Mouse (Mus musculus) CH12.LX (cell line): ENCODE measurements around the gene Gna11. TPM values are rescaled to one million over a fixed set of nuclear protein-coding genes. Genes with fewer than 3 reads are reported as not detected.

Experiments used
- DNase-seq: peaks from one replicate; pipeline ENCODE4 v3.0.0-alpha.2; 2013; ENCODE audit errors: extremely low read depth
- H3K27ac ChIP-seq: 2 replicates; pipeline ENCODE4 v1.5.1; 2012; ENCODE audit warnings: low read depth, mild to moderate bottlenecking, control low read depth, moderate library complexity; ENCODE audit not compliant: insufficient read depth
- H3K27me3 ChIP-seq: replicated peaks from 2 replicates; pipeline ENCODE3; 2012; ENCODE audit warnings: inconsistent platforms
- H3K36me3 ChIP-seq, 2 experiments: replicated peaks in 1 of 2; 2 replicates each; pipeline versions ENCODE3 to v1.6.1; 2012; ENCODE audit warnings: inconsistent platforms in 1 of 2, low read length in 1 of 2, mild to moderate bottlenecking in 1 of 2, mixed read lengths in 1 of 2, moderate library complexity in 1 of 2; ENCODE audit not compliant: control insufficient read depth in 1 of 2, insufficient read depth in 1 of 2
- H3K4me1 ChIP-seq, 2 experiments: 2 replicates each; pipeline ENCODE4 v1.6.1; 2012; ENCODE audit warnings: inconsistent platforms in 1 of 2, moderate library complexity in 1 of 2; ENCODE audit not compliant: insufficient read depth in 2 of 2, control insufficient read depth in 1 of 2
- H3K4me2 ChIP-seq: 2 replicates; pipeline ENCODE4 v1.6.1; 2012; ENCODE audit warnings: low read depth, mild to moderate bottlenecking, control low read depth; ENCODE audit not compliant: poor library complexity, insufficient read depth, severe bottlenecking
- H3K4me3 ChIP-seq, 3 experiments: fragments of 150-350 bp in 1 of 3; sonication (generic) in 1 of 3; replicated peaks in 1 of 3; 2 replicates each; pipeline versions ENCODE3 to v1.5.1; 2011 to 2012; ENCODE audit warnings: low read depth in 2 of 3, low read length in 2 of 3, mild to moderate bottlenecking in 2 of 3, moderate library complexity in 2 of 3, control low read depth in 1 of 3, improper control_type of control experiment in 1 of 3, inconsistent platforms in 1 of 3, mixed read lengths in 1 of 3; ENCODE audit not compliant: poor library complexity in 1 of 3
- H3K79me2 ChIP-seq: replicated peaks from 2 replicates; pipeline ENCODE4 v1.6.1; 2012; ENCODE audit warnings: mild to moderate bottlenecking, moderate library complexity; ENCODE audit not compliant: control insufficient read depth, poor library complexity, insufficient read depth, severe bottlenecking; ENCODE audit errors: extremely low read depth
- H3K9ac ChIP-seq: 2 replicates; pipeline ENCODE4 v1.6.1; 2012; ENCODE audit warnings: low read depth, mild to moderate bottlenecking, control low read depth, moderate library complexity; ENCODE audit not compliant: insufficient read depth
- H3K9me3 ChIP-seq: replicated peaks from 2 replicates; pipeline ENCODE3; 2012; ENCODE audit warnings: low read length, inconsistent platforms, mixed read lengths
- CTCF ChIP-seq, 2 experiments: IDR thresholded peaks in 1 of 2; conservative IDR thresholded peaks in 1 of 2; 2 replicates each; pipeline ENCODE4 v1.5.1; 2011 to 2012; ENCODE audit warnings: low read depth in 2 of 2, low read length in 2 of 2, improper control_type of control experiment in 1 of 2, inconsistent platforms in 1 of 2, mild to moderate bottlenecking in 1 of 2, moderate library complexity in 1 of 2
- ELF1 ChIP-seq: IDR thresholded peaks from 2 replicates; pipeline ENCODE4 v1.6.1; 2014; ENCODE audit warnings: low read depth, mild to moderate bottlenecking, inconsistent platforms, low read length, improper control_type of control experiment
- IRF4 ChIP-seq: IDR thresholded peaks from 2 replicates; pipeline ENCODE4 v1.6.1; 2014; ENCODE audit warnings: low read depth, mild to moderate bottlenecking, inconsistent platforms, low read length, improper control_type of control experiment
- JUN ChIP-seq: IDR thresholded peaks from 2 replicates; pipeline ENCODE4 v1.6.1; 2011; ENCODE audit warnings: low read depth, mild to moderate bottlenecking, low read length, improper control_type of control experiment, moderate library complexity; ENCODE audit not compliant: insufficient read depth
- MEF2A ChIP-seq: IDR thresholded peaks from 2 replicates; pipeline ENCODE4 v1.6.1; 2014; ENCODE audit warnings: low read depth, mild to moderate bottlenecking, inconsistent platforms, low read length, improper control_type of control experiment, borderline replicate concordance
- NELFE ChIP-seq: IDR thresholded peaks from 2 replicates; pipeline ENCODE4 v1.6.1; 2011; ENCODE audit warnings: low read depth, low read length, improper control_type of control experiment
- POLR2AphosphoS2 ChIP-seq: IDR thresholded peaks from 2 replicates; pipeline ENCODE4 v1.6.1; 2011; ENCODE audit warnings: low read depth, low read length, improper control_type of control experiment
- RAD21 ChIP-seq: IDR thresholded peaks from 2 replicates; pipeline ENCODE4 v1.6.1; 2011; ENCODE audit warnings: low read depth, mild to moderate bottlenecking, low read length, improper control_type of control experiment, moderate library complexity
- SMC3 ChIP-seq: IDR thresholded peaks from 2 replicates; pipeline ENCODE4 v1.6.1; 2011; ENCODE audit warnings: low read depth, low read length, improper control_type of control experiment
- USF2 ChIP-seq: conservative IDR thresholded peaks from 2 replicates; pipeline ENCODE4 v1.6.1; 2011; ENCODE audit warnings: low read depth, low read length, improper control_type of control experiment
- dilution Hi-C: fragments of 300-500 bp; cut with MboI; formaldehyde crosslinking; loops from 2 replicates; pipeline ENCODE4 v1.14.3; 2020; ENCODE audit warnings: low sequenced_read_pairs; ENCODE audit not compliant: extremely low pct_unique_long_range_greater_than_20kb, extremely low pct_ligation_motif_present
- in situ Hi-C: fragments of 300-500 bp; cut with MboI; formaldehyde crosslinking; loops from 3 replicates; pipeline ENCODE4 v1.14.3; 2019; ENCODE audit warnings: low sequenced_read_pairs, low pct_ligation_motif_present, low pct_unique_long_range_greater_than_20kb, mixed read lengths
- polyA plus RNA-seq: library from polyadenylated mRNA; unstranded; fragments of >175 nt; gene quantifications from 2 replicates; pipeline ENCODE4 v1.2.1, GENCODE M21; 2012; ENCODE audit warnings: low read depth; ENCODE audit not compliant: insufficient read length
- total RNA-seq, 2 experiments: library from RNA; depleted of rRNA; stranded (reverse); fragments of 300-350 nt in 1 of 2; fragments of >200 nt in 1 of 2; gene quantifications; 2 replicates each; pipeline ENCODE4 v1.2.3; 2012 to 2014

Gene Gna11
- total and polyA plus RNA-seq, 3 experiments: 4.3 to 8.7 (median 7.2) TPM

GRCm38 (mm10) chr10:81485479-81486018 is 59.4 kb downstream of the Gna11 start:
- no peaks in the 10 kb centered on the region for H3K79me2 ChIP-seq
- H3K27ac ChIP-seq: no peak overlapping the region
- no peak overlapping the region for H3K4me2 ChIP-seq
- peaks cover 3 to 4% of the 10 kb centered on the region in 2 experiments; a peak in 3 of 4 replicates for H3K4me1 ChIP-seq
- no peaks in the 10 kb centered on the region for H3K9me3 ChIP-seq
- H3K27me3 ChIP-seq: peaks cover 21% of the 10 kb centered on the region
- DNase-seq: no peak
- TF ChIP-seq ELF1: no peak
- TF ChIP-seq POLR2AphosphoS2: 0 out of 2 replicates have a peak, but pooled peaks have one; percentile 19
- peaks cover 40 to 53% of the 10 kb centered on the region in 2 experiments for H3K36me3 ChIP-seq
- dilution Hi-C loops (no loop called here), in situ Hi-C loops (no loop called here)
- no peak overlapping the region for H3K9ac ChIP-seq
- H3K4me3 ChIP-seq: no peak overlapping the region

GRCm38 (mm10) chr10:81485060-81485449 is 59.9 kb downstream of the Gna11 start:
- TF ChIP-seq SMC3: peak; percentile 9; the same call in 1 of the 2 replicates
- TF ChIP-seq RAD21: peak; percentile 27
- TF ChIP-seq USF2: no peak
- TF ChIP-seq CTCF (conservative IDR thresholded peaks at IDR 0.05 in 1 of 2, IDR thresholded peaks at IDR 0.05 in 1 of 2; ENCODE audit: low read depth in 2 of 2, low read length in 2 of 2): peak in 1 of 2 experiments; percentile 38; a peak in 2 of 4 replicates
- no peak for TF ChIP-seq IRF4
- no peak for TF ChIP-seq JUN
- no peak for TF ChIP-seq MEF2A
- TF ChIP-seq POLR2AphosphoS2: peak; percentile 37; the same call in 1 of the 2 replicates
- H3K4me1 ChIP-seq: peaks cover 3 to 4% of the 10 kb centered on the region in 2 experiments; a peak in 3 of 4 replicates
- peaks cover 26% of the 10 kb centered on the region for H3K27me3 ChIP-seq
- no peaks in the 10 kb centered on the region for H3K79me2 ChIP-seq
- H3K9me3 ChIP-seq: no peaks in the 10 kb centered on the region
- no peak overlapping the region for H3K4me2 ChIP-seq
- in situ Hi-C loops (no loop called here), dilution Hi-C loops (no loop called here)
- no peak overlapping the region for H3K9ac ChIP-seq
- no peak overlapping the region for H3K4me3 ChIP-seq
- no peak for DNase-seq
- H3K36me3 ChIP-seq: peaks cover 35 to 48% of the 10 kb centered on the region in 2 experiments
- no peak overlapping the region for H3K27ac ChIP-seq

GRCm38 (mm10) chr10:81484441-81485059 is 60.4 kb downstream of the Gna11 start:
- in situ Hi-C loops: no loop called here
- H3K27ac ChIP-seq: no peak overlapping the region

More at GRCm38 (mm10) chr10:81484441-81485059, 60.4 kb downstream of the Gna11 start:
- Histone ChIP-seq H3K4me3 (no peak overlapping the region), H3K79me2 (no peaks in the 10 kb centered on the region), H3K9me3 (no peaks in the 10 kb centered on the region), H3K9ac (no peak overlapping the region), H3K27me3 (peaks cover 29% of the 10 kb centered on the region), H3K36me3 (peaks cover 30 to 43% of the 10 kb centered on the region in 2 experiments), H3K4me1 (peaks cover 3 to 4% of the 10 kb centered on the region in 2 experiments; a peak in 3 of 4 replicates), H3K4me2 (no peak overlapping the region)
- dilution Hi-C loops: no loop called here
- DNase-seq: no peak
- TF ChIP-seq NELFE (0 out of 2 replicates have a peak, but pooled peaks have one; percentile 19), IRF4 (no peak)
- TF ChIP-seq, all 38 proteins: peak for 1
